Mouse (Mus musculus) MEL (cell line): ENCODE data around the gene Gm10130. TPM values are rescaled to one million over a fixed set of nuclear protein-coding genes. Genes with fewer than 3 reads are reported as not detected.
"Not testable (repeated sequence)": the region's sequence is repeated elsewhere in the genome, so short reads cannot be mapped to it uniquely, and the experiment has no call there.

ENCODE experiments used
- DNase-seq: peaks from one replicate; pipeline ENCODE4 v3.0.0; 2011; ENCODE audit warnings: low read depth, low spot score
- H3K27ac ChIP-seq: 2 replicates; pipeline ENCODE4 v1.5.1; 2012; ENCODE audit warnings: low read depth, mild to moderate bottlenecking, control low read depth, low read length, moderate library complexity; ENCODE audit not compliant: control insufficient read depth
- H3K27me3 ChIP-seq, 2 experiments: fragments of 150-350 bp in 1 of 2; sonication (generic) in 1 of 2; 2 replicates each; pipeline ENCODE4 v1.6.1; 2012; ENCODE audit warnings: low read length in 2 of 2, mild to moderate bottlenecking in 2 of 2, improper control_type of control experiment in 1 of 2, moderate library complexity in 1 of 2; ENCODE audit not compliant: insufficient read depth in 2 of 2, control insufficient read depth in 1 of 2
- H3K36me3 ChIP-seq, 2 experiments: 2 replicates each; pipeline ENCODE4 v1.6.1; 2012 to 2014; ENCODE audit warnings: low read length in 2 of 2, improper control_type of control experiment in 1 of 2, inconsistent platforms in 1 of 2, mild to moderate bottlenecking in 1 of 2; ENCODE audit not compliant: insufficient read depth in 2 of 2, control insufficient read depth in 1 of 2
- H3K4me1 ChIP-seq, 2 experiments: fragments of 150-350 bp in 1 of 2; sonication (generic) in 1 of 2; 2 replicates each; pipeline ENCODE4 v1.6.1; 2012; ENCODE audit warnings: low read length in 2 of 2, improper control_type of control experiment in 1 of 2, mild to moderate bottlenecking in 1 of 2; ENCODE audit not compliant: insufficient read depth in 2 of 2, control insufficient read depth in 1 of 2
- H3K4me3 ChIP-seq, 2 experiments: fragments of 150-350 bp in 1 of 2; sonication (generic) in 1 of 2; 2 replicates each; pipeline ENCODE4 v1.5.1; 2012; ENCODE audit warnings: low read depth in 2 of 2, low read length in 2 of 2, mild to moderate bottlenecking in 2 of 2, moderate library complexity in 2 of 2, control low read depth in 1 of 2, improper control_type of control experiment in 1 of 2; ENCODE audit not compliant: control insufficient read depth in 1 of 2, insufficient read depth in 1 of 2
- H3K79me2 ChIP-seq: 2 replicates; pipeline ENCODE4 v1.6.1; 2012; ENCODE audit warnings: mild to moderate bottlenecking, low read length, moderate library complexity; ENCODE audit not compliant: control insufficient read depth, poor library complexity, insufficient read depth
- H3K9ac ChIP-seq: 2 replicates; pipeline ENCODE4 v1.6.1; 2012; ENCODE audit warnings: low read depth, mild to moderate bottlenecking, control low read depth, low read length, moderate library complexity; ENCODE audit not compliant: control insufficient read depth, poor library complexity, severe bottlenecking
- H3K9me3 ChIP-seq: fragments of 150-350 bp; sonication (generic); replicated peaks from 2 replicates; pipeline ENCODE4 v1.6.1; 2012; ENCODE audit warnings: mild to moderate bottlenecking, low read length, improper control_type of control experiment, moderate library complexity; ENCODE audit not compliant: insufficient read depth
- BHLHE40 ChIP-seq: IDR thresholded peaks from 2 replicates; pipeline ENCODE4 v1.6.1; 2012; ENCODE audit warnings: low read depth, mild to moderate bottlenecking, inconsistent platforms, low read length, improper control_type of control experiment, borderline replicate concordance
- EP300 ChIP-seq, 2 experiments: IDR thresholded peaks; 2 replicates each; pipeline ENCODE4 v1.6.1; 2011; ENCODE audit warnings: improper control_type of control experiment in 2 of 2, low read length in 2 of 2, low read depth in 1 of 2, mild to moderate bottlenecking in 1 of 2
- ETS1 ChIP-seq: IDR thresholded peaks from 2 replicates; pipeline ENCODE4 v1.6.1; 2012; ENCODE audit warnings: low read depth, mild to moderate bottlenecking, inconsistent platforms, low read length, improper control_type of control experiment, moderate library complexity
- GABPA ChIP-seq: IDR thresholded peaks from 2 replicates; pipeline ENCODE4 v1.6.1; 2012; ENCODE audit warnings: low read depth, mild to moderate bottlenecking, inconsistent platforms, low read length, improper control_type of control experiment, moderate library complexity
- GATA1 ChIP-seq: IDR thresholded peaks from 2 replicates; pipeline ENCODE4 v1.6.1; 2011; ENCODE audit warnings: low read depth, low read length, improper control_type of control experiment
- HCFC1 ChIP-seq: IDR thresholded peaks from 2 replicates; pipeline ENCODE4 v1.6.1; 2012; ENCODE audit warnings: low read depth, mild to moderate bottlenecking, inconsistent platforms, low read length, improper control_type of control experiment, moderate library complexity
- MAFK ChIP-seq: IDR thresholded peaks from 2 replicates; pipeline ENCODE4 v1.6.1; 2011; ENCODE audit warnings: low read depth, mild to moderate bottlenecking, low read length, improper control_type of control experiment, borderline replicate concordance
- MXI1 ChIP-seq: IDR thresholded peaks from 2 replicates; pipeline ENCODE4 v1.6.1; 2011; ENCODE audit warnings: mild to moderate bottlenecking, low read depth, low read length, improper control_type of control experiment
- MYB ChIP-seq: IDR thresholded peaks from 2 replicates; pipeline ENCODE4 v1.6.1; 2011; ENCODE audit warnings: mild to moderate bottlenecking, low read depth, low read length, improper control_type of control experiment
- NRF1 ChIP-seq: IDR thresholded peaks from 2 replicates; pipeline ENCODE4 v1.6.1; 2014; ENCODE audit warnings: low read depth, mild to moderate bottlenecking, inconsistent platforms, low read length, improper control_type of control experiment, moderate library complexity; ENCODE audit not compliant: poor library complexity, insufficient read depth, severe bottlenecking
- POLR2AphosphoS2 ChIP-seq: IDR thresholded peaks from 2 replicates; pipeline ENCODE4 v1.6.1; 2011; ENCODE audit warnings: low read length, improper control_type of control experiment
- RAD21 ChIP-seq: IDR thresholded peaks from 2 replicates; pipeline ENCODE4 v1.6.1; 2011; ENCODE audit warnings: mild to moderate bottlenecking, low read depth, low read length, improper control_type of control experiment
- TAL1 ChIP-seq: IDR thresholded peaks from 2 replicates; pipeline ENCODE4 v1.6.1; 2012; ENCODE audit warnings: mild to moderate bottlenecking, inconsistent platforms, low read length, moderate library complexity, mixed read lengths
- TBP ChIP-seq: IDR thresholded peaks from 2 replicates; pipeline ENCODE4 v1.8.0; 2011; ENCODE audit warnings: low read depth, low read length, improper control_type of control experiment
- ZKSCAN1 ChIP-seq: IDR thresholded peaks from 2 replicates; pipeline ENCODE4 v1.6.1; 2012; ENCODE audit warnings: low read depth, mild to moderate bottlenecking, inconsistent platforms, low read length, improper control_type of control experiment, moderate library complexity
- ZMIZ1 ChIP-seq: IDR thresholded peaks from 2 replicates; pipeline ENCODE4 v1.6.1; 2012; ENCODE audit warnings: low read depth, mild to moderate bottlenecking, inconsistent platforms, low read length, improper control_type of control experiment, moderate library complexity
- ZNF384 ChIP-seq: IDR thresholded peaks from 2 replicates; pipeline ENCODE4 v1.6.1; 2012; ENCODE audit warnings: low read depth, mild to moderate bottlenecking, inconsistent platforms, low read length, improper control_type of control experiment
- polyA plus RNA-seq, 2 experiments: library from polyadenylated mRNA; stranded (reverse) in 1 of 2; unstranded in 1 of 2; fragments of >175 nt in 1 of 2; fragments of >200 nt in 1 of 2; gene quantifications; 2 replicates each; pipeline versions ENCODE4 v1.2.1 to v1.2.4; 2012; ENCODE audit warnings: low replicate concordance in 2 of 2, low read depth in 1 of 2; ENCODE audit not compliant: insufficient read length in 2 of 2, insufficient read depth in 1 of 2, missing spikeins in 1 of 2
- total RNA-seq: library from RNA; depleted of rRNA; stranded (reverse); fragments of 300-350 nt; gene quantifications from 2 replicates; pipeline ENCODE4 v1.2.3, GENCODE M21; 2012

The Gm10130 gene
- total and polyA plus RNA-seq, 3 experiments: 3.2 to 7.4 TPM; not detected in 1

GRCm38 (mm10) chr2:150362878-150363229, 39.4 kb downstream of the Gm10130 start:
- no peak for TF ChIP-seq HCFC1
- TF ChIP-seq GABPA: no peak
- no peak for TF ChIP-seq MYB
- no peak for TF ChIP-seq RAD21
- no peak for TF ChIP-seq ZMIZ1
- no peak for TF ChIP-seq TAL1
- no peak for TF ChIP-seq NRF1
- no peak for TF ChIP-seq TBP
- TF ChIP-seq MXI1: no peak
- TF ChIP-seq ZKSCAN1: no peak
- TF ChIP-seq MAFK: no peak
- TF ChIP-seq POLR2AphosphoS2: no peak
- TF ChIP-seq ETS1: no peak
- TF ChIP-seq ZNF384: no peak
- no peak for TF ChIP-seq GATA1
- DNase-seq: no peak
- Histone ChIP-seq H3K79me2 (no peaks in the 10 kb centered on the region), H3K27ac (no peak overlapping the region), H3K4me1 (no peaks in the 10 kb centered on the region), H3K36me3 (no peaks in the 10 kb centered on the region), H3K9me3 (no peaks in the 10 kb centered on the region), H3K9ac (no peak overlapping the region), H3K4me3 (no peak overlapping the region), H3K27me3 (no peaks in the 10 kb centered on the region)

- not testable (repeated sequence) for H3K36me3 ChIP-seq, H3K27ac ChIP-seq, DNase-seq, H3K4me3 ChIP-seq, H3K27me3 ChIP-seq, H3K4me1 ChIP-seq, H3K79me2 ChIP-seq, H3K9me3 ChIP-seq, H3K9ac ChIP-seq
Measured at GRCm38 (mm10) chr2:150385553-150386106, 62.1 kb downstream of the Gm10130 start.

GRCm38 (mm10) chr2:150390198-150390597, 66.7 kb downstream of the Gm10130 start:
- H3K27ac ChIP-seq: no peak overlapping the region; the same call in 1 of the 2 replicates
- no peaks in the 10 kb centered on the region for H3K36me3 ChIP-seq
- DNase-seq: peak; percentile 54
- peaks cover 0 to 4% of the 10 kb centered on the region in 2 experiments; a peak in 1 of 4 replicates for H3K4me1 ChIP-seq
- H3K9ac ChIP-seq: no peak overlapping the region
- TF ChIP-seq BHLHE40: no peak
- no peak for TF ChIP-seq GABPA
- TF ChIP-seq TBP: no peak
- peak; percentile 36; the same call in 1 of the 2 replicates for TF ChIP-seq ETS1
- peak; percentile 13 to 42; a peak in 3 of 4 replicates for TF ChIP-seq EP300 (IDR thresholded peaks at IDR 0.05; ENCODE audit: low read depth in 1 of 2, low read length in 2 of 2)
- H3K9me3 ChIP-seq: no peaks in the 10 kb centered on the region
- H3K79me2 ChIP-seq: no peaks in the 10 kb centered on the region
- H3K27me3 ChIP-seq: no peaks in the 10 kb centered on the region
- no peak overlapping the region for H3K4me3 ChIP-seq

GRCm38 (mm10) chr2:150412146-150412545, 88.6 kb downstream of the Gm10130 start:
- not testable (repeated sequence) for H3K36me3 ChIP-seq, H3K4me1 ChIP-seq, H3K9ac ChIP-seq, H3K9me3 ChIP-seq, H3K4me3 ChIP-seq, H3K79me2 ChIP-seq, DNase-seq, H3K27ac ChIP-seq, H3K27me3 ChIP-seq
